10 mouse cellular contexts compared by ENCODE assay signal in genomic region chr16:38701492-38702185, GRCm38 (mm10). TPM values are rescaled to one million over a fixed set of nuclear protein-coding genes. Genes with fewer than 3 reads are reported as not detected.
DNase-seq lines count a peak whose midpoint lies in the region; ATAC-seq and TF ChIP-seq lines count a peak whose summit lies in the region.
"Had no signal": no experiment of that assay in that cellular context is flagged by ENCODE, and none has a peak within 500 bp of the region (broad histone marks: within the 10 kb centered on the region; RNA-seq: fewer than 3 reads in every experiment).

No protein-coding gene starts in this region.

- no peak overlapping the region for H3K4me3 ChIP-seq in lung, embryonic 14.5 days (ENCODE audit: low read depth, low read length)
- no peak overlapping the region for H3K4me3 ChIP-seq in embryonic facial prominence, embryonic 11.5 days (ENCODE audit: low read depth, low read length)
- H3K4me3 ChIP-seq in hindbrain, embryonic 12.5 days: no peak overlapping the region
- H3K4me3 ChIP-seq in midbrain, embryonic 14.5 days (replicated peaks; ENCODE audit: low read depth, low read length): no peak overlapping the region

- 0 out of 2 replicates have a peak, but pooled peaks have one; percentile 7 for ATAC-seq in lung, embryonic 14.5 days (ENCODE audit: insufficient read depth)
- no peak for ATAC-seq in embryonic facial prominence, embryonic 11.5 days (replicated peaks; ENCODE audit: insufficient number of reproducible peaks, low FRiP score, low TSS enrichment, low read depth)
- ATAC-seq in hindbrain, embryonic 12.5 days (ENCODE audit: low FRiP score): peak; percentile 76
- peak; percentile 67; the same call in 1 of the 2 replicates for ATAC-seq in midbrain, embryonic 14.5 days (ENCODE audit: low FRiP score, low TSS enrichment)

- H3K36me3 ChIP-seq in lung, embryonic 14.5 days (ENCODE audit: insufficient read depth): peaks cover 3% of the 10 kb centered on the region; the same call in 1 of the 2 replicates
- H3K36me3 ChIP-seq in embryonic facial prominence, embryonic 11.5 days (replicated peaks; ENCODE audit: control insufficient read depth, insufficient read depth, low read depth, low read length): no peaks in the 10 kb centered on the region
- H3K36me3 ChIP-seq in hindbrain, embryonic 12.5 days: no peaks in the 10 kb centered on the region
- H3K36me3 ChIP-seq in midbrain, embryonic 14.5 days (ENCODE audit: control insufficient read depth, insufficient read depth, low read length): no peaks in the 10 kb centered on the region

- peak overlapping the region; percentile 60; the same call in 1 of the 2 replicates for H3K27ac ChIP-seq in lung, embryonic 14.5 days (ENCODE audit: low read depth)
- H3K27ac ChIP-seq in embryonic facial prominence, embryonic 11.5 days (replicated peaks; ENCODE audit: low read depth, low read length): no peak overlapping the region
- H3K27ac ChIP-seq in hindbrain, embryonic 12.5 days: peak overlapping the region; percentile 52
- peak overlapping the region; percentile 21; the same call in 1 of the 2 replicates for H3K27ac ChIP-seq in midbrain, embryonic 14.5 days (replicated peaks; ENCODE audit: low read depth, low read length)
- H3K27ac ChIP-seq: kidney, postnatal 0 days had no signal

- no peaks in the 10 kb centered on the region for H3K27me3 ChIP-seq in lung, embryonic 14.5 days (ENCODE audit: insufficient read depth, low read length)
- no peaks in the 10 kb centered on the region for H3K27me3 ChIP-seq in embryonic facial prominence, embryonic 11.5 days (ENCODE audit: control insufficient read depth, insufficient read depth, low read length)
- H3K27me3 ChIP-seq in hindbrain, embryonic 12.5 days: no peaks in the 10 kb centered on the region
- H3K27me3 ChIP-seq in midbrain, embryonic 14.5 days (ENCODE audit: control insufficient read depth, insufficient read depth, low read length): no peaks in the 10 kb centered on the region

- peak overlapping the region; percentile 31 for H3K4me2 ChIP-seq in lung, embryonic 14.5 days
- no peak overlapping the region for H3K4me2 ChIP-seq in embryonic facial prominence, embryonic 11.5 days (ENCODE audit: low read depth, low read length)
- H3K4me2 ChIP-seq in hindbrain, embryonic 12.5 days (replicated peaks): peak overlapping the region; percentile 29
- peak overlapping the region; percentile 24 for H3K4me2 ChIP-seq in midbrain, embryonic 14.5 days (ENCODE audit: low read length)

- WGBS in lung, embryonic 14.5 days: 33% methylated on average over 9 of the region's 9 CpGs
- WGBS in embryonic facial prominence, embryonic 11.5 days: 46% methylated on average over 9 of the region's 9 CpGs
- WGBS in hindbrain, embryonic 12.5 days: 29% methylated on average over 9 of the region's 9 CpGs
- 16% methylated on average over 9 of the region's 9 CpGs for WGBS in midbrain, embryonic 14.5 days

- H3K4me1 ChIP-seq in lung, embryonic 14.5 days (ENCODE audit: insufficient read depth): peaks cover 6% of the 10 kb centered on the region; the same call in 1 of the 2 replicates
- no peaks in the 10 kb centered on the region for H3K4me1 ChIP-seq in embryonic facial prominence, embryonic 11.5 days (ENCODE audit: control insufficient read depth, insufficient read depth, low read length)
- peaks cover 17% of the 10 kb centered on the region for H3K4me1 ChIP-seq in hindbrain, embryonic 12.5 days
- 0 out of 2 replicates have a peak, but pooled peaks cover 8% of the 10 kb centered on the region for H3K4me1 ChIP-seq in midbrain, embryonic 14.5 days (ENCODE audit: control insufficient read depth, insufficient read depth, low read length)

- H3K9ac ChIP-seq in lung, embryonic 14.5 days: no peak overlapping the region
- H3K9ac ChIP-seq in embryonic facial prominence, embryonic 11.5 days (replicated peaks; ENCODE audit: low read length): no peak overlapping the region
- no peak overlapping the region for H3K9ac ChIP-seq in hindbrain, embryonic 12.5 days
- H3K9ac ChIP-seq in midbrain, embryonic 14.5 days (replicated peaks; ENCODE audit: low read length): no peak overlapping the region

- peak; percentile 62 for DNase-seq in lung, embryonic 14.5 days
- DNase-seq in lung, postnatal 14 days: no peak
- peak; percentile 64 for DNase-seq in embryonic facial prominence, embryonic 11.5 days (ENCODE audit: low spot score)
- DNase-seq in midbrain, embryonic 14.5 days: peak; percentile 54
- no peak for DNase-seq in kidney, postnatal 36 days
- DNase-seq in left cerebral cortex, postnatal 36 days (ENCODE audit: low spot score in 2 of 2): no peak
- DNase-seq in gastrocnemius, adult 18-20 months (ENCODE audit: low spot score): no peak

- TF ChIP-seq CTCF in lung, embryonic 14.5 days (IDR thresholded peaks at IDR 0.05; ENCODE audit: low read depth): no peak

- intact Hi-C loops in left cerebral cortex, postnatal 36 days (cut with DNase I): no loop called here

- H3K9me3 ChIP-seq in lung, embryonic 14.5 days (ENCODE audit: low read depth, low read length): no peaks in the 10 kb centered on the region
- H3K9me3 ChIP-seq in embryonic facial prominence, embryonic 11.5 days (replicated peaks; ENCODE audit: control insufficient read depth, low read length): no peaks in the 10 kb centered on the region
- H3K9me3 ChIP-seq in hindbrain, embryonic 12.5 days (replicated peaks): no peaks in the 10 kb centered on the region
- H3K9me3 ChIP-seq in midbrain, embryonic 14.5 days (ENCODE audit: control insufficient read depth, low read length): no peaks in the 10 kb centered on the region

RNA-seq across cellular contexts. Expression of gene Arhgap31, which starts 11.4 kb away (rescaled TPM):
- polyA plus RNA-seq in lung, embryonic 14.5 days (2014; fragmentation: Nextera tagmentation; extraction: Ambion mirVana): 21.6 and 22.0 TPM in 2 replicates
- polyA plus RNA-seq in embryonic facial prominence, embryonic 11.5 days (2014; fragmentation: Nextera tagmentation; extraction: Ambion mirVana): 8.0 and 9.4 TPM in 2 replicates
- 13.9 and 15.4 TPM in 2 replicates for polyA plus RNA-seq in hindbrain, embryonic 12.5 days (2016; fragmentation: Nextera tagmentation; extraction: Ambion mirVana)
- polyA plus RNA-seq in midbrain, embryonic 14.5 days (2014; fragmentation: Nextera tagmentation; extraction: Ambion mirVana): 2.0 and 6.3 TPM in 2 replicates
- total RNA-seq in left cerebral cortex, postnatal 36 days (2021): 10 to 100 TPM; 15.9 to 21.5 TPM
- 10 to 100 TPM; 12.9 to 15.9 TPM for total RNA-seq in gastrocnemius, adult 18-20 months (2021)

RNA-seq across cellular contexts. Expression of gene B4galt4, which starts 40.4 kb away (rescaled TPM):
- 36.6 and 39.0 TPM in 2 replicates for polyA plus RNA-seq in lung, embryonic 14.5 days (2014; fragmentation: Nextera tagmentation; extraction: Ambion mirVana)
- 39.3 and 39.6 TPM in 2 replicates for polyA plus RNA-seq in embryonic facial prominence, embryonic 11.5 days (2014; fragmentation: Nextera tagmentation; extraction: Ambion mirVana)
- 29.9 and 33.4 TPM in 2 replicates for polyA plus RNA-seq in hindbrain, embryonic 12.5 days (2016; fragmentation: Nextera tagmentation; extraction: Ambion mirVana)
- polyA plus RNA-seq in midbrain, embryonic 14.5 days (2014; fragmentation: Nextera tagmentation; extraction: Ambion mirVana): 29.6 and 31.9 TPM in 2 replicates
- 10 to 100 TPM; 19.9 to 22.9 TPM for total RNA-seq in left cerebral cortex, postnatal 36 days (2021)
- 1 to 10 TPM; 3.5 to 4.3 TPM for total RNA-seq in gastrocnemius, adult 18-20 months (2021)
- total RNA-seq: MEL had no signal

Comparison
In these comparisons a context has a peak if more than half of its experiments do, and no peak if none do; other contexts are left out.
1. DNase-seq: peak in lung, embryonic 14.5 days (single experiment), embryonic facial prominence, embryonic 11.5 days (single experiment) and midbrain, embryonic 14.5 days (single experiment); none in lung, postnatal 14 days (single experiment), kidney, postnatal 36 days (0 of 2), left cerebral cortex, postnatal 36 days (0 of 2) and gastrocnemius, adult 18-20 months (single experiment).